1 mouse cellular context compared by ENCODE assay signal in genomic region chr13:31374006-31374405, GRCm38 (mm10).
TF ChIP-seq lines count a peak whose summit lies in the region.

No protein-coding gene starts in this region.

TF ChIP-seq in CH12.LX, 34 proteins besides CTCF, POLR2A, EP300 and RAD21 (continued from another document):
- TF ChIP-seq POLR2AphosphoS2 (IDR thresholded peaks at IDR 0.05; ENCODE audit: low read depth, low read length) (no peak), ZKSCAN1 (IDR thresholded peaks at IDR 0.05; ENCODE audit: borderline replicate concordance, low read depth, low read length) (no peak), CHD1 (IDR thresholded peaks at IDR 0.05; ENCODE audit: low read depth, low read length) (no peak), E2F4 (IDR thresholded peaks at IDR 0.05; ENCODE audit: insufficient replicate concordance, low read depth, low read length) (no peak), PAX5 (IDR thresholded peaks at IDR 0.05; ENCODE audit: low read length) (no peak)
TF ChIP-seq in CH12.LX: peak in this region for 7.
